Mouse (Mus musculus): ENCODE data around the gene Atoh7. TPM values are rescaled to one million over a fixed set of nuclear protein-coding genes. Genes with fewer than 3 reads are reported as not detected.

The Atoh7 gene
- polyA plus RNA-seq, 1 experiment from 2014 or later: 0.79 TPM

GRCm38 (mm10) chr10:63128256-63128655, 28.8 kb downstream of the Atoh7 start:
- 73% methylated on average over 7 of the region's 7 CpGs for WGBS

GRCm38 (mm10) chr10:63130500-63130899, 31.0 kb downstream of the Atoh7 start:
- H3K4me3 ChIP-seq (replicated peaks): no peak overlapping the region
- no peaks in the 10 kb centered on the region for H3K9me3 ChIP-seq
- no peaks in the 10 kb centered on the region for H3K36me3 ChIP-seq (replicated peaks)
- H3K27me3 ChIP-seq: 0 out of 2 replicates have a peak, but pooled peaks cover 3% of the 10 kb centered on the region
- H3K9ac ChIP-seq: no peak overlapping the region
- H3K4me1 ChIP-seq: no peaks in the 10 kb centered on the region
- H3K27ac ChIP-seq: no peak overlapping the region
- H3K4me2 ChIP-seq: no peak overlapping the region
- no peak for ATAC-seq (ENCODE audit: low FRiP score)
- WGBS: 62% methylated on average over 7 of the region's 7 CpGs

More at GRCm38 (mm10) chr10:63128256-63128655, 28.8 kb downstream of the Atoh7 start:
- Histone ChIP-seq H3K4me3 (replicated peaks) (no peak overlapping the region), H3K4me1 (no peaks in the 10 kb centered on the region), H3K27me3 (no peaks in the 10 kb centered on the region), H3K36me3 (replicated peaks) (no peaks in the 10 kb centered on the region), H3K9me3 (no peaks in the 10 kb centered on the region), H3K4me2 (no peak overlapping the region), H3K27ac (no peak overlapping the region), H3K9ac (no peak overlapping the region)
- no peak for ATAC-seq (ENCODE audit: low FRiP score)

GRCm38 (mm10) chr10:63132356-63132755, 32.9 kb downstream of the Atoh7 start:
- 91% methylated on average over 6 of the region's 6 CpGs for WGBS

GRCm38 (mm10) chr10:63133326-63133725, 33.9 kb downstream of the Atoh7 start:
- WGBS: 88% methylated on average over 4 of the region's 4 CpGs
- Histone ChIP-seq H3K4me3 (replicated peaks) (no peak overlapping the region), H3K9me3 (no peaks in the 10 kb centered on the region), H3K4me1 (no peaks in the 10 kb centered on the region), H3K36me3 (replicated peaks) (no peaks in the 10 kb centered on the region), H3K9ac (no peak overlapping the region), H3K27ac (no peak overlapping the region), H3K4me2 (no peak overlapping the region), H3K27me3 (0 out of 2 replicates have a peak, but pooled peaks cover 9% of the 10 kb centered on the region)
- ATAC-seq (ENCODE audit: low FRiP score): no peak

More at GRCm38 (mm10) chr10:63132356-63132755, 32.9 kb downstream of the Atoh7 start:
- Histone ChIP-seq H3K4me1 (no peaks in the 10 kb centered on the region), H3K9ac (no peak overlapping the region), H3K9me3 (no peaks in the 10 kb centered on the region), H3K36me3 (replicated peaks) (no peaks in the 10 kb centered on the region), H3K27me3 (0 out of 2 replicates have a peak, but pooled peaks cover 9% of the 10 kb centered on the region), H3K27ac (no peak overlapping the region), H3K4me2 (no peak overlapping the region), H3K4me3 (replicated peaks) (no peak overlapping the region)
- no peak for ATAC-seq (ENCODE audit: low FRiP score)

- no peak overlapping the region for H3K27ac ChIP-seq
- no peak overlapping the region for H3K9ac ChIP-seq
- WGBS: 55% methylated on average over 12 of the region's 12 CpGs
- H3K4me3 ChIP-seq (replicated peaks): no peak overlapping the region
- H3K36me3 ChIP-seq (replicated peaks): no peaks in the 10 kb centered on the region
- no peak overlapping the region for H3K4me2 ChIP-seq
- no peaks in the 10 kb centered on the region for H3K9me3 ChIP-seq
- ATAC-seq (ENCODE audit: low FRiP score): no peak
- no peaks in the 10 kb centered on the region for H3K4me1 ChIP-seq
- H3K27me3 ChIP-seq: 0 out of 2 replicates have a peak, but pooled peaks cover 9% of the 10 kb centered on the region
Measured at GRCm38 (mm10) chr10:63135680-63136079, 36.2 kb downstream of the Atoh7 start.

GRCm38 (mm10) chr10:63136436-63136835, 37.0 kb downstream of the Atoh7 start:
- no peaks in the 10 kb centered on the region for H3K36me3 ChIP-seq (replicated peaks)
- H3K9me3 ChIP-seq: no peaks in the 10 kb centered on the region
- no peak for ATAC-seq (ENCODE audit: low FRiP score)
- H3K9ac ChIP-seq: no peak overlapping the region
- no peak overlapping the region for H3K4me3 ChIP-seq (replicated peaks)
- no peak overlapping the region for H3K27ac ChIP-seq
- 0 out of 2 replicates have a peak, but pooled peaks cover 9% of the 10 kb centered on the region for H3K27me3 ChIP-seq
- H3K4me2 ChIP-seq: no peak overlapping the region
- no peaks in the 10 kb centered on the region for H3K4me1 ChIP-seq
- WGBS: 88% methylated on average over 6 of the region's 6 CpGs

- Histone ChIP-seq H3K4me2 (no peak overlapping the region), H3K36me3 (replicated peaks) (no peaks in the 10 kb centered on the region), H3K4me1 (no peaks in the 10 kb centered on the region), H3K27me3 (no peaks in the 10 kb centered on the region), H3K9ac (no peak overlapping the region), H3K27ac (no peak overlapping the region), H3K4me3 (replicated peaks) (no peak overlapping the region), H3K9me3 (no peaks in the 10 kb centered on the region)
- no peak for ATAC-seq (ENCODE audit: low FRiP score)
- WGBS: 91% methylated on average over 13 of the region's 13 CpGs
Measured at GRCm38 (mm10) chr10:63142660-63143059, 43.2 kb downstream of the Atoh7 start.

Other genes starting within 250 kb of the Atoh7 start
- gene Tet1, start 190.7 kb upstream of the Atoh7 start, polyA plus RNA-seq (2016; fragmentation: Nextera tagmentation; extraction: Ambion mirVana): 36.5 and 39.2 TPM in 2 replicates
- 13.0 and 13.1 TPM in 2 replicates for gene Slc25a16, start 179.0 kb upstream of the Atoh7 start, polyA plus RNA-seq (2016; fragmentation: Nextera tagmentation; extraction: Ambion mirVana)
- 24.1 and 25.6 TPM in 2 replicates for gene Dna2, start 152.6 kb upstream of the Atoh7 start, polyA plus RNA-seq (2016; fragmentation: Nextera tagmentation; extraction: Ambion mirVana)
- gene Rufy2, start 119.4 kb upstream of the Atoh7 start, polyA plus RNA-seq (2016; fragmentation: Nextera tagmentation; extraction: Ambion mirVana): 34.9 and 39.5 TPM in 2 replicates
- gene Hnrnph3, start 75.4 kb upstream of the Atoh7 start, polyA plus RNA-seq (2016; fragmentation: Nextera tagmentation; extraction: Ambion mirVana): 260 and 265 TPM in 2 replicates
- gene Pbld2, start 75.3 kb upstream of the Atoh7 start, polyA plus RNA-seq (2016; fragmentation: Nextera tagmentation; extraction: Ambion mirVana): 0.96 and 1.1 TPM in 2 replicates
- 1.1 and 1.2 TPM in 2 replicates for gene Pbld1, start 39.5 kb upstream of the Atoh7 start, polyA plus RNA-seq (2016; fragmentation: Nextera tagmentation; extraction: Ambion mirVana)
- gene Mypn, start 104.3 kb downstream of the Atoh7 start, polyA plus RNA-seq (2016; fragmentation: Nextera tagmentation; extraction: Ambion mirVana): not detected in 2 replicates
- 47.1 and 49.6 TPM in 2 replicates for gene Herc4, start 144.2 kb downstream of the Atoh7 start, polyA plus RNA-seq (2016; fragmentation: Nextera tagmentation; extraction: Ambion mirVana)